Mouse (Mus musculus): ENCODE results near the gene Rps6kc1. TPM values are rescaled to one million over a fixed set of nuclear protein-coding genes. Genes with fewer than 3 reads are reported as not detected.
A peak's percentile ranks its signal among the peaks of the same experiment; 100 is the strongest.

Rps6kc1 gene
- total and polyA plus RNA-seq, 2 experiments from 2014 or later, result 21.0 to 35.9 TPM

DNA sequence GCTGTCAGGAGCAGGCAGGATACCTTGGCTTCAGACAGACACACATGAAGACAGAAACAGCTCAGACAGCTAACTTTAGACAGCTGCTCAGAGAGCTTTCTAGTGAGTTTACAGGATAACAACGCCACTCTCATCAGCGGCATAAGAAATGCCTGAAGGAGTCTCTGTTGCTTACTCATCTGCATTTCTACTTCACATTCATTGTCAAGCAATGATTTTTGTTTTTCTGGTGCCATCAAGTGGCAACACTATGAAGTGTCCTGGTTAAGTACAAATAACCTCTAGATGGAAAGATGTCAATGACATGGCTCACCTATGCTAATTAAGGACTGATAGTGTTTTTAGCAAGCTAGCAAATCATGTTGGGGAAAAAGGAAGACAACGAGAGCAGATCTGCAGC is 42.8 kb downstream of the Rps6kc1 start:
- no peak overlapping the region for H3K9ac ChIP-seq (replicated peaks; ENCODE audit: low read length)
- DNase-seq (ENCODE audit: low spot score), result peak; percentile 51
- H3K4me2 ChIP-seq (ENCODE audit: low read depth, low read length), result no peak overlapping the region
- WGBS, result 50% methylated on average over 3 of the region's 3 CpGs
- ATAC-seq, result 0 out of 2 replicates have a peak, but pooled peaks have one; percentile 45
- no peak overlapping the region for H3K4me3 ChIP-seq (ENCODE audit: low read length)
- H3K9me3 ChIP-seq (ENCODE audit: low read length), result no peaks in the 10 kb centered on the region
- peak; percentile 65 for TF ChIP-seq CTCF (IDR thresholded peaks at IDR 0.05; ENCODE audit: low read depth)
- H3K27ac ChIP-seq, result no peak overlapping the region; the same call in 1 of the 2 replicates
- H3K4me1 ChIP-seq (ENCODE audit: insufficient read depth, low read length), result no peaks in the 10 kb centered on the region
- H3K27me3 ChIP-seq (ENCODE audit: insufficient read depth, low read length), result no peaks in the 10 kb centered on the region
- peaks cover 9% of the 10 kb centered on the region; the same call in 1 of the 2 replicates for H3K36me3 ChIP-seq (ENCODE audit: insufficient read depth, low read length)

DNA sequence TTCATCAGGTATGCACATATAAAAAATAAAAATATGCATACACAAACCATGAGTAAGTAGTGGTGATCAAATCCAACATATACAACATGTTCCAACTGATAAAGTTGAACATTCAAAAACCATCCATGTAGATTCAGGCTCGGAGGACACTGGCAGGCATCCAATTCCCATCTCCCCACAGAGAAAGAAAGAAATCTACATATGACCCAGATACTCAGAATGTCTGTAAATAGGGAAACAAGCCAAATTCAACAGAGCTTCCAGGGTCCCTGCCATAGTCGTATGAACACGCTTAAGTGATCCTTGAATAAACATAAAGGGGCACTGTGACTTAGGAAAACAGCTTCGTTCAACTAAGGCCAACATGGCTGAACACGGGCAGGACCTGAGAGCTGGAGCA is 49.9 kb downstream of the Rps6kc1 start:
- H3K4me2 ChIP-seq (ENCODE audit: low read depth, low read length), result no peak overlapping the region
- no peaks in the 10 kb centered on the region for H3K36me3 ChIP-seq (ENCODE audit: insufficient read depth, low read length)
- peak overlapping the region; percentile 56; the same call in 1 of the 2 replicates for H3K27ac ChIP-seq
- TF ChIP-seq CTCF (IDR thresholded peaks at IDR 0.05; ENCODE audit: low read depth), result no peak
- 37% methylated on average over 5 of the region's 5 CpGs for WGBS
- DNase-seq (ENCODE audit: low spot score) (peak; percentile 85), ATAC-seq (peak; percentile 79)
- no peaks in the 10 kb centered on the region for H3K4me1 ChIP-seq (ENCODE audit: insufficient read depth, low read length)
- H3K9ac ChIP-seq (replicated peaks; ENCODE audit: low read length), result no peak overlapping the region
- H3K9me3 ChIP-seq (ENCODE audit: low read length), result no peaks in the 10 kb centered on the region
- no peak overlapping the region for H3K4me3 ChIP-seq (ENCODE audit: low read length)
- no peaks in the 10 kb centered on the region for H3K27me3 ChIP-seq (ENCODE audit: insufficient read depth, low read length)

DNA sequence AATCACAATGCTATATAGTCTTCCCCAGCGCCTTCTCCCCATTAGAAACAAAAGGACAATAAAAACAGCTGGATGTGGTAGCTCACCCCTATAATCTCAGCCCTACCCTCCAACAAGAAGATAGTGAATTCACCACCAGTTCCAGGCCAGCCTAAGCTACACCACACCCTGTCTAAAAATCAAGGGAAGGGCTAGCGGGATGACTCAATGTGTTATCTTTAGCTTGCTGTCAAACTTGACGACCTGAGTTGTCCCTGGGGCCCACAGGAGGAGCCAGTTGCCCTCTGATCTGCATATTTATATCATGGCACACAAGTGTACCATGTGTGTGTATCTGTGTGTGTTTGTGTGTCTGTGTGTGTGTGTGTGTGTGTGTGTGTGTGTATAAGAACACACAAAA is 57.1 kb downstream of the Rps6kc1 start:
- WGBS, result 57% methylated on average over 3 of the region's 3 CpGs
- Histone ChIP-seq H3K4me1 (ENCODE audit: insufficient read depth, low read length) (no peaks in the 10 kb centered on the region), H3K36me3 (ENCODE audit: insufficient read depth, low read length) (no peaks in the 10 kb centered on the region; the same call in 1 of the 2 replicates), H3K4me3 (ENCODE audit: low read length) (no peak overlapping the region), H3K9me3 (ENCODE audit: low read length) (no peaks in the 10 kb centered on the region), H3K4me2 (ENCODE audit: low read depth, low read length) (no peak overlapping the region), H3K27ac (no peak overlapping the region), H3K9ac (replicated peaks; ENCODE audit: low read length) (no peak overlapping the region), H3K27me3 (ENCODE audit: insufficient read depth, low read length) (no peaks in the 10 kb centered on the region)
- ATAC-seq (no peak), DNase-seq (ENCODE audit: low spot score) (no peak)
- TF ChIP-seq CTCF (IDR thresholded peaks at IDR 0.05; ENCODE audit: low read depth), result no peak

DNA sequence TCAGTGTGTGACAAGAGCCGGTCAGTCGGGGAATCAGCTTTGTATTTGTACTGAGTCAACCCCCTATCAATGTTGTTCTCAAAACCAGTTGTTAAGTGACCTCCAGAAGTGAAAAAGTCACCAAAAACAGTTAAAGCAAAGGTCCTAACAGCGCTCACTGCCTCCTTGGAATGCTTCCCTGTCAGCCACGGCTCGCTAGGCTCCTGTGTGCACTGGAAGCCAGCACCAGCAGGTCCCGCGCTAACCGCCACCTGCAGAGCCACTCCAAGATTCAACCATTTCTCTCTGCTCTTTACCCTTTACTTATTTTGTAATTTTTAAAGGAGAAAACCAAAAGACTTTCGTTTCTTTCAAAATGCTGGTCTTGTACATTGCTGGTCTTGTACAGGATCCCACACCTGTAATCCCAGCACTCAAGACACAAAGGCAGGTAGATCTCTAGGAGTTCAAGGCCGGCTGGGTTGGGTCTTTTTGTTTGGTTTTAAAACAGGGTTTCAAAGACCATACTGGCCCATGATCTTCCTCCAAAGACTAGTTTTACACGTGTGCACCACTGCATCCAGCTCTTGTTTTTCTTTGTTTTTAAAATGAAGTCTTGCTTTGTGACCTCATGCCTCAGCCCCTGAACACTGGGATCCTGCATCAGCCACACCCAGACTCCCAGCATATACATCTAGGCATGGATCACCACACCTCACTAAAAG is 62.3 kb downstream of the Rps6kc1 start:
- no peak for ATAC-seq
- DNase-seq (ENCODE audit: low spot score), result no peak
- no peak for TF ChIP-seq CTCF (IDR thresholded peaks at IDR 0.05; ENCODE audit: low read depth)
- no peak overlapping the region for H3K27ac ChIP-seq
- H3K4me2 ChIP-seq (ENCODE audit: low read depth, low read length), result no peak overlapping the region
- H3K27me3 ChIP-seq (ENCODE audit: insufficient read depth, low read length), result no peaks in the 10 kb centered on the region
- WGBS, result 72% methylated on average over 11 of the region's 11 CpGs
- H3K9ac ChIP-seq (replicated peaks; ENCODE audit: low read length), result no peak overlapping the region
- no peak overlapping the region for H3K4me3 ChIP-seq (ENCODE audit: low read length)
- H3K4me1 ChIP-seq (ENCODE audit: insufficient read depth, low read length), result no peaks in the 10 kb centered on the region; the same call in 1 of the 2 replicates
- no peaks in the 10 kb centered on the region for H3K9me3 ChIP-seq (ENCODE audit: low read length)
- no peaks in the 10 kb centered on the region for H3K36me3 ChIP-seq (ENCODE audit: insufficient read depth, low read length)

DNA sequence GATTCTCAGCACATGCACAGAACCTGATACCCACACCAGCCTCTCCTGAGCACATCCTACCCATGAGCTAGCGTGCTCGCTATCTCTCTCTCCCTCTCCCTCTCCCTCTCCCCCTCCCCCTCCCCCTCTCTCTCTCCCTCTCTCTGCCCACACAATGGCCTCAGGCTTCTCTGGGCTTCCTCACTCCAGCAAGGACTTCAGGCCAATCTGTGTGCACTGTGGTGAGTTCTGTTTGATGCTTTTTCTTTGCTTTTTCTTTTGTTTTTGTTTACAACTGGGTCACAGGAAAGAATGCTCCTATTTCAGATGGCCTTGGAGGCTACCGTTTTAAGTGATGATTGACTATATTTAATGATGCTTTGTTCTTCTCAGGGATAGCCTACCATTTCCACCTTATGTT is 62.9 kb downstream of the Rps6kc1 start:
- Histone ChIP-seq H3K36me3 (ENCODE audit: insufficient read depth, low read length) (no peaks in the 10 kb centered on the region), H3K9me3 (ENCODE audit: low read length) (no peaks in the 10 kb centered on the region), H3K9ac (replicated peaks; ENCODE audit: low read length) (no peak overlapping the region), H3K27ac (no peak overlapping the region), H3K4me1 (ENCODE audit: insufficient read depth, low read length) (no peaks in the 10 kb centered on the region; the same call in 1 of the 2 replicates), H3K4me3 (ENCODE audit: low read length) (no peak overlapping the region), H3K27me3 (ENCODE audit: insufficient read depth, low read length) (no peaks in the 10 kb centered on the region), H3K4me2 (ENCODE audit: low read depth, low read length) (no peak overlapping the region)
- 62% methylated on average over 3 of the region's 3 CpGs for WGBS
- DNase-seq (ENCODE audit: low spot score) (no peak), ATAC-seq (no peak; the same call in 1 of the 2 replicates)
- TF ChIP-seq CTCF (IDR thresholded peaks at IDR 0.05; ENCODE audit: low read depth), result no peak

DNA sequence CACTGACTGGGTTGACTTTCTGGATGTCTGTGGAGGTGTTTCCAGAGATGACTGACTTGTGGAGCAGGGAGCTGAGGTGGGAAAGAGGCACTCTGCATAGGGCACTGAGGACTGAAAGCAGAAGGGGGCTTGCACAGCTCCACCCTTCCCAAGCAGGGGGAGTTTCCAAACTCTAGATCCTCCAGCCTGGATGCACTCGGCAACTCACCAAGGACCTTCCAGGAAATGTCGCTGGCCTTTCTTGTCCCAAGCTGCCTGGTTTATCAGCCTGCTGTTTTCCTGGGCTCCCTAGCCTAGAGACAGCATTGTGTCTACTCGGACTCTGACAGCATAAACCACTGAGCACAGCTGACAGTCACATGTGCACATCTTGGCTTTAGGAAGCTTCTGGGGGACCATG is 64.6 kb downstream of the Rps6kc1 start:
- TF ChIP-seq CTCF (IDR thresholded peaks at IDR 0.05; ENCODE audit: low read depth), result no peak
- Histone ChIP-seq H3K27me3 (ENCODE audit: insufficient read depth, low read length) (no peaks in the 10 kb centered on the region), H3K9me3 (ENCODE audit: low read length) (no peaks in the 10 kb centered on the region), H3K4me3 (ENCODE audit: low read length) (no peak overlapping the region), H3K9ac (replicated peaks; ENCODE audit: low read length) (no peak overlapping the region), H3K27ac (peak overlapping the region; percentile 2; the same call in 1 of the 2 replicates), H3K4me1 (ENCODE audit: insufficient read depth, low read length) (no peaks in the 10 kb centered on the region; the same call in 1 of the 2 replicates), H3K4me2 (ENCODE audit: low read depth, low read length) (no peak overlapping the region), H3K36me3 (ENCODE audit: insufficient read depth, low read length) (no peaks in the 10 kb centered on the region)
- peak; percentile 44; the same call in 1 of the 2 replicates for ATAC-seq
- 49% methylated on average over 3 of the region's 3 CpGs for WGBS
- peak; percentile 13 for DNase-seq (ENCODE audit: low spot score)

Measured in hindbrain, postnatal 0 days (tissue).